Mouse (Mus musculus) Patski (cell line): ENCODE data around the gene Dclk1. TPM values are rescaled to one million over a fixed set of nuclear protein-coding genes. Genes with fewer than 3 reads are reported as not detected.

Experiments used
- ATAC-seq: fragments of 100-300 bp; one replicate; pipeline ENCODE4 v1.8.0; 2021
- CTCF ChIA-PET: fragments of 350-600 bp; sonication (Branson Sonifier 250); formaldehyde crosslinking; loops from one replicate; lab custom pipeline; 2022; ENCODE audit warnings: inconsistent platforms; lab: Charles Lee
- POLR2A ChIA-PET: fragments of 350-600 bp; sonication (Branson Sonifier 250); formaldehyde crosslinking; loops from one replicate; lab custom pipeline; 2022; ENCODE audit warnings: antibody characterized with exemption, inconsistent platforms; lab: Charles Lee
- DNase-seq: peaks from one replicate; pipeline ENCODE4 v3.0.0-alpha.2; 2011; ENCODE audit warnings: low read depth, low spot score
- H3K27me3 ChIP-seq: fragments of 371-371 bp; one replicate; pipeline ENCODE4 v1.5.1; 2021
- CTCF ChIP-seq: fragments of 100-300 bp; IDR thresholded peaks from one replicate; pipeline ENCODE4 v1.5.1; 2021
- in situ Hi-C: fragments of 300-500 bp; cut with MboI; formaldehyde crosslinking; loops from 3 replicates; pipeline ENCODE4 v1.11.1; 2018; ENCODE audit warnings: low pct_unique_long_range_greater_than_20kb, mixed read lengths
- polyA plus RNA-seq: library from polyadenylated mRNA; unstranded; gene quantifications from one replicate; pipeline ENCODE4 v1.2.3, GENCODE M21; 2021

Gene Dclk1
- polyA plus RNA-seq, 1 experiment from 2014 or later: 16.7 TPM

- no peak for TF ChIP-seq CTCF
- H3K27me3 ChIP-seq: no peaks in the 10 kb centered on the region
- DNase-seq (no peak), ATAC-seq (no peak)
- in situ Hi-C loops: no loop called here
- ChIA-PET POLR2A (interaction anchor here (0.7 to 1.6 kb wide), 2 partner anchors 10 to 42 kb away, joined by 4 to 6 read pairs; no protein-coding TSS in a partner anchor), CTCF (interaction anchor here (0.9 to 2.7 kb wide), 7 partner anchors 7 to 251 kb away, joined by 3 to 11 read pairs (median 3); no protein-coding TSS in a partner anchor)
These were observed 105.3 kb downstream of the Dclk1 start for GRCm38 (mm10) chr3:55347371-55348025.

- no peak for TF ChIP-seq CTCF
- no peak for ATAC-seq
- ChIA-PET POLR2A (interaction anchor here (0.5 to 1.6 kb wide), 2 partner anchors 10 to 534 kb away, joined by 3 to 6 read pairs; no protein-coding TSS in a partner anchor), CTCF (interaction anchor here (0.9 to 2.7 kb wide), 6 partner anchors 9 to 252 kb away, joined by 3 to 11 read pairs (median 3); no protein-coding TSS in a partner anchor)
- no peaks in the 10 kb centered on the region for H3K27me3 ChIP-seq
- in situ Hi-C loops: no loop called here
- DNase-seq: no peak
These were observed 105.8 kb downstream of the Dclk1 start for GRCm38 (mm10) chr3:55348026-55348390.

GRCm38 (mm10) chr3:55350194-55350593 is 108.0 kb downstream of the Dclk1 start:
- ChIA-PET CTCF (interaction anchor here (0.9 to 1.5 kb wide), 5 partner anchors 10 to 198 kb away, joined by 3 to 5 read pairs (median 3); no protein-coding TSS in a partner anchor), POLR2A (no interaction called here)
- ATAC-seq (no peak), DNase-seq (no peak)
- TF ChIP-seq CTCF: no peak
- in situ Hi-C loops: loop anchor here (5.0 to 10.0 kb wide), 2 partner anchors 135 to 268 kb away; no protein-coding TSS in a partner anchor
- no peaks in the 10 kb centered on the region for H3K27me3 ChIP-seq

GRCm38 (mm10) chr3:55351281-55352052 is 109.3 kb downstream of the Dclk1 start:
- H3K27me3 ChIP-seq: no peaks in the 10 kb centered on the region
- ChIA-PET CTCF (interaction anchor here (1.1 to 12.3 kb wide), 2 partner anchors 34 to 199 kb away, joined by 3 to 215 read pairs; no protein-coding TSS in a partner anchor), POLR2A (no interaction called here)
- DNase-seq (no peak), ATAC-seq (no peak)
- no peak for TF ChIP-seq CTCF
- in situ Hi-C loops: loop anchor here (5.0 to 10.0 kb wide), 2 partner anchors 137 to 269 kb away; no protein-coding TSS in a partner anchor

GRCm38 (mm10) chr3:55352529-55352928 is 110.4 kb downstream of the Dclk1 start:
- no peak for TF ChIP-seq CTCF
- in situ Hi-C loops: loop anchor here (5.0 to 10.0 kb wide), 2 partner anchors 138 to 270 kb away; no protein-coding TSS in a partner anchor
- ATAC-seq (no peak), DNase-seq (no peak)
- H3K27me3 ChIP-seq: no peaks in the 10 kb centered on the region
- ChIA-PET CTCF (interaction anchor here (1.1 to 12.3 kb wide), 5 partner anchors 15 to 200 kb away, joined by 3 to 215 read pairs (median 6); no protein-coding TSS in a partner anchor), POLR2A (no interaction called here)

GRCm38 (mm10) chr3:55353169-55353568 is 111.0 kb downstream of the Dclk1 start:
- ATAC-seq (no peak), DNase-seq (no peak)
- ChIA-PET POLR2A (no interaction called here), CTCF (interaction anchor here (1.0 to 12.3 kb wide), 8 partner anchors 8 to 273 kb away, joined by 3 to 215 read pairs (median 6); no protein-coding TSS in a partner anchor)
- TF ChIP-seq CTCF: no peak
- in situ Hi-C loops: loop anchor here (5.0 to 10.0 kb wide), 2 partner anchors 138 to 271 kb away; no protein-coding TSS in a partner anchor
- no peaks in the 10 kb centered on the region for H3K27me3 ChIP-seq

GRCm38 (mm10) chr3:55353909-55354511 is 111.8 kb downstream of the Dclk1 start:
- ChIA-PET CTCF (interaction anchor here (0.7 to 12.3 kb wide), 54 partner anchors 7 to 618 kb away, joined by 3 to 215 read pairs (median 4); partner anchors contain the start of genes Alg5, Ccdc169, Dclk1 and Spg20), POLR2A (interaction anchor here (0.6 to 2.0 kb wide), 4 partner anchors 15 to 240 kb away, joined by 3 to 9 read pairs (median 6); no protein-coding TSS in a partner anchor)
- in situ Hi-C loops: loop anchor here (5.0 to 10.0 kb wide), 2 partner anchors 139 to 272 kb away; no protein-coding TSS in a partner anchor
- H3K27me3 ChIP-seq: no peaks in the 10 kb centered on the region
- TF ChIP-seq CTCF: no peak
- DNase-seq (peak; percentile 83), ATAC-seq (peak; percentile 92)

- ATAC-seq (no peak), DNase-seq (no peak)
- no peak for TF ChIP-seq CTCF
- ChIA-PET POLR2A (interaction anchor here (0.6 to 2.0 kb wide), 5 partner anchors 16 to 826 kb away, joined by 3 to 9 read pairs (median 6); no protein-coding TSS in a partner anchor), CTCF (interaction anchor here (0.7 to 12.3 kb wide), 52 partner anchors 8 to 1877 kb away, joined by 3 to 215 read pairs (median 4); partner anchors contain the start of genes Alg5, Ccdc169, Dclk1 and Spg20)
- in situ Hi-C loops: loop anchor here (5.0 to 10.0 kb wide), 3 partner anchors 140 to 272 kb away; no protein-coding TSS in a partner anchor
- H3K27me3 ChIP-seq: no peaks in the 10 kb centered on the region
These were observed 112.6 kb downstream of the Dclk1 start for GRCm38 (mm10) chr3:55354765-55355164.

- ChIA-PET POLR2A (interaction anchor here (1.0 kb wide), 1 partner anchor 114 kb away, joined by 6 read pairs; no protein-coding TSS in a partner anchor), CTCF (interaction anchor here (1.2 to 12.3 kb wide), 3 partner anchors 15 to 276 kb away, joined by 3 to 215 read pairs (median 7); no protein-coding TSS in a partner anchor)
- ATAC-seq: no peak
- in situ Hi-C loops: loop anchor here (5.0 to 10.0 kb wide), 2 partner anchors 144 to 201 kb away; no protein-coding TSS in a partner anchor
- no peak for TF ChIP-seq CTCF
- no peak for DNase-seq
- no peaks in the 10 kb centered on the region for H3K27me3 ChIP-seq
These were observed 116.3 kb downstream of the Dclk1 start for GRCm38 (mm10) chr3:55358486-55358885.
